Mouse (Mus musculus) CH12.LX (cell line): ENCODE measurements at regions not wholly inside any gene's neighbourhood (a gene's known extent, or its start where the extent isn't known, plus 50 kb on each side); places are given as distances from the start of the nearest gene placed in this dataset.

ENCODE experiments used
- CHD2 ChIP-seq: IDR thresholded peaks from 2 replicates; pipeline ENCODE4 v1.6.1; 2011; ENCODE audit warnings: low read length, improper control_type of control experiment
- CTCF ChIP-seq, 2 experiments: IDR thresholded peaks in 1 of 2; conservative IDR thresholded peaks in 1 of 2; 2 replicates each; pipeline ENCODE4 v1.5.1; 2011 to 2012; ENCODE audit warnings: low read depth in 2 of 2, low read length in 2 of 2, improper control_type of control experiment in 1 of 2, inconsistent platforms in 1 of 2, mild to moderate bottlenecking in 1 of 2, moderate library complexity in 1 of 2
- EP300 ChIP-seq: IDR thresholded peaks from 2 replicates; pipeline ENCODE4 v1.6.1; 2011; ENCODE audit warnings: low read length, improper control_type of control experiment
- JUN ChIP-seq: IDR thresholded peaks from 2 replicates; pipeline ENCODE4 v1.6.1; 2011; ENCODE audit warnings: low read depth, mild to moderate bottlenecking, low read length, improper control_type of control experiment, moderate library complexity; ENCODE audit not compliant: insufficient read depth
- KAT2A ChIP-seq: IDR thresholded peaks from 2 replicates; pipeline ENCODE4 v1.6.1; 2012; ENCODE audit warnings: low read length, improper control_type of control experiment, inconsistent platforms; ENCODE audit not compliant: insufficient replicate concordance
- MAZ ChIP-seq: IDR thresholded peaks from 2 replicates; pipeline ENCODE4 v1.6.1; 2012; ENCODE audit warnings: low read depth, mild to moderate bottlenecking, inconsistent platforms, low read length, improper control_type of control experiment, moderate library complexity
- PAX5 ChIP-seq: IDR thresholded peaks from 2 replicates; pipeline ENCODE4 v1.6.1; 2012; ENCODE audit warnings: low read length, inconsistent platforms, mixed read lengths
- POLR2A ChIP-seq: IDR thresholded peaks from 2 replicates; pipeline ENCODE4 v1.6.1; 2011; ENCODE audit warnings: low read depth, mild to moderate bottlenecking, improper control_type of control experiment, low read length
- RCOR1 ChIP-seq: conservative IDR thresholded peaks from 2 replicates; pipeline ENCODE4 v1.6.1; 2012; ENCODE audit warnings: low read depth, mild to moderate bottlenecking, inconsistent platforms, low read length, improper control_type of control experiment
- SMC3 ChIP-seq: IDR thresholded peaks from 2 replicates; pipeline ENCODE4 v1.6.1; 2011; ENCODE audit warnings: low read depth, low read length, improper control_type of control experiment
- USF1 ChIP-seq: IDR thresholded peaks from 2 replicates; pipeline ENCODE4 v1.6.1; 2014; ENCODE audit warnings: low read depth, mild to moderate bottlenecking, inconsistent platforms, low read length, improper control_type of control experiment
- ZC3H11A ChIP-seq: IDR thresholded peaks from 2 replicates; pipeline ENCODE4 v1.6.1; 2012; ENCODE audit warnings: low read depth, mild to moderate bottlenecking, inconsistent platforms, low read length, improper control_type of control experiment

DNA sequence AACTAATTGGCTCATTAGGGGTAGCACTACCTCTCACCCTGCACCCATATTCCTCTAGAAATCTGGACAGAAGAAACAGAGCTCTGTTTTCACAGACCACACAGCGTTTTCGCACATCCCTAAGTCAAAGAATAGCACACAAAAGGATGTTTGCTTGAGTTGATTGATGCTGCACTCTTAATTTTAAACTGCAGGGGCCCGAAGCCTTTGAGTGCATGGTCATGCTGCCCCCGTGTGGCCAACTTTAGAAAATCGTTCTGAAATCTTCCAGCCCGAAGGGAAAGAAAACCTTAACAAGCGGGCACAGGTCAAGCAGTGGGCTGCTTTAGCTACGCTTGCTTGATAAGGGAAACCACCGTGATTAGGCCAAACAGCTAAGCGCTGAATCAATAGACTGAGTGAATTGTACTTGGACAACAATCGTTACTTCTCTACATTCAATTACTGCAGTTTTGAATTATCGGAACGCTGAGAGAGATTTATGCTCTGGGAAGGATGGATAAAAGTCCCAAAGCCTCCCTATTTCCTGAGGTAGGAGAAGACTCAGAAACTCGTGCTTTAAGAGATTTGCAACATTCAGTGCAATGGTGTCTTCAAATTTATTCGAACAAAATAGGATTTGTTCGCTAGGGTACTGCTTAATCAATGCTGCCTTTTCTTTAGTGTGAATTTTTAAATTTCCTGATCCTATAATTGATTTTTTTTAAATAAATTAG, 490.1 kb upstream of the Lcorl start:
- TF ChIP-seq CHD2 = no peak
- TF ChIP-seq MAZ = no peak
- no peak for TF ChIP-seq RCOR1
- TF ChIP-seq SMC3 = peak; percentile 76
- TF ChIP-seq KAT2A = no peak
- TF ChIP-seq EP300 = no peak
- no peak for TF ChIP-seq USF1
- TF ChIP-seq PAX5 = no peak
- no peak for TF ChIP-seq JUN
- peak; percentile 49 for TF ChIP-seq ZC3H11A
- TF ChIP-seq CTCF (conservative IDR thresholded peaks at IDR 0.05 in 1 of 2, IDR thresholded peaks at IDR 0.05 in 1 of 2; ENCODE audit: low read depth in 2 of 2, low read length in 2 of 2) = peak in 1 of 2 experiments; percentile 87; a peak in 3 of 4 replicates
- TF ChIP-seq POLR2A = no peak
